Mouse (Mus musculus): ENCODE measurements around the gene Uts2b. TPM values are rescaled to one million over a fixed set of nuclear protein-coding genes. Genes with fewer than 3 reads are reported as not detected.

The Uts2b gene
- 0.43 and 0.90 TPM in 2 replicates for polyA plus RNA-seq (2014; fragmentation: Nextera tagmentation; extraction: Ambion mirVana)

DNA sequence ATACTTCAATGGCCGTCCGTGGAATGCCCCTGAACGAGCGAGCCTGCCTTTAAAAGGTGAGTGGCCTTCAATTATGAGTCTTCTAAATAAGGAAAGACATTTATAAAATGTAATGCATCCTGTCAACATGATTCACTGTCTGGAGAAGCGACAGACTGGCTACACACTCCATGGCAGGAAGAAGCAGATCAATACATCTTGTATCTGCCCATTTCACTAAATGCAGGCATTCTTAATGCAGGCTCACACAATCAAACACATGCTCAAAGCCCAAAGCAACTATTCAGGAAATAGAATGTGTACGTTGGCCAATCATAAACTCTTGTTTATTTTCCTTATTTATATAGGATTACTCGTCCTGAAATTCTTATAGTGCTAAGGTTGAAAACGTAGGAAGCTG is at the start of gene Uts2b:
TSS of gene Uts2b (minus strand) at position 49 of the 400 bp plus-strand sequence.
- no peak within 1 kb of the TSS for H3K4me3 ChIP-seq (replicated peaks; ENCODE audit: low read depth, low read length)
- H3K4me2 ChIP-seq (ENCODE audit: low read length): no peak within 1 kb of the TSS
- 88% methylated on average over 8 of the region's 8 CpGs for WGBS
- no peaks in the 10 kb centered on the region for H3K9me3 ChIP-seq (ENCODE audit: control insufficient read depth, low read length)
- H3K4me1 ChIP-seq (ENCODE audit: control insufficient read depth, insufficient read depth, low read length): no peaks in the 10 kb centered on the region
- H3K36me3 ChIP-seq (ENCODE audit: control insufficient read depth, insufficient read depth, low read length): no peaks in the 10 kb centered on the region
- DNase-seq: no peak
- ATAC-seq (ENCODE audit: low FRiP score, low TSS enrichment): no peak
- H3K27me3 ChIP-seq (ENCODE audit: control insufficient read depth, insufficient read depth, low read length): no peaks in the 10 kb centered on the region
- H3K9ac ChIP-seq (replicated peaks; ENCODE audit: low read length): no peak within 1 kb of the TSS
- no peak within 1 kb of the TSS for H3K27ac ChIP-seq (replicated peaks; ENCODE audit: low read depth, low read length)

DNA sequence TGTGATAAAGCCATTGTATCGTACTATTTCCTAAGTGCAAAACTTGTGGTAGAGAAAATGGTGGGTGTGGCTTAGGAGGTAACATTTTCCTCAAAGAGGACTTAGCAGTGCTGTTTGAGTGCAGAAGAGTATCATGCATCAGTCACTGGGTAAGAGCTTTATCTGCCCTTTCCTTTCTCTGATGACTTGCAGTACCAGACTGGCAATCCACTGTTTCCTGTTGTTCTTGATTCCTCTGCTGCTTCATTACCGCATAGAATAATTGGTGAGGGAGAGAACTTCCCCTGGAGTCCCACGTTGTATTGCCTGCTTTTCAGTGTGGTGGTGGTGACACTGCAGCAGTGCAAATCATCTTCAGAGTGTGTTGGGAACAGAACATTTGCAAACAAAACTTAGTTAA is 47.6 kb upstream of the Uts2b start:
- H3K9me3 ChIP-seq (ENCODE audit: control insufficient read depth, low read length): peaks cover 4% of the 10 kb centered on the region
- H3K4me2 ChIP-seq (ENCODE audit: low read length): no peak overlapping the region
- H3K36me3 ChIP-seq (ENCODE audit: control insufficient read depth, insufficient read depth, low read length): peaks cover 67% of the 10 kb centered on the region
- ATAC-seq (ENCODE audit: low FRiP score, low TSS enrichment) (no peak), DNase-seq (no peak)
- no peaks in the 10 kb centered on the region for H3K4me1 ChIP-seq (ENCODE audit: control insufficient read depth, insufficient read depth, low read length)
- H3K4me3 ChIP-seq (replicated peaks; ENCODE audit: low read depth, low read length): no peak overlapping the region
- no peak overlapping the region for H3K9ac ChIP-seq (replicated peaks; ENCODE audit: low read length)
- H3K27me3 ChIP-seq (ENCODE audit: control insufficient read depth, insufficient read depth, low read length): no peaks in the 10 kb centered on the region
- H3K27ac ChIP-seq (replicated peaks; ENCODE audit: low read depth, low read length): no peak overlapping the region
- 95% methylated on average over 3 of the region's 3 CpGs for WGBS

DNA sequence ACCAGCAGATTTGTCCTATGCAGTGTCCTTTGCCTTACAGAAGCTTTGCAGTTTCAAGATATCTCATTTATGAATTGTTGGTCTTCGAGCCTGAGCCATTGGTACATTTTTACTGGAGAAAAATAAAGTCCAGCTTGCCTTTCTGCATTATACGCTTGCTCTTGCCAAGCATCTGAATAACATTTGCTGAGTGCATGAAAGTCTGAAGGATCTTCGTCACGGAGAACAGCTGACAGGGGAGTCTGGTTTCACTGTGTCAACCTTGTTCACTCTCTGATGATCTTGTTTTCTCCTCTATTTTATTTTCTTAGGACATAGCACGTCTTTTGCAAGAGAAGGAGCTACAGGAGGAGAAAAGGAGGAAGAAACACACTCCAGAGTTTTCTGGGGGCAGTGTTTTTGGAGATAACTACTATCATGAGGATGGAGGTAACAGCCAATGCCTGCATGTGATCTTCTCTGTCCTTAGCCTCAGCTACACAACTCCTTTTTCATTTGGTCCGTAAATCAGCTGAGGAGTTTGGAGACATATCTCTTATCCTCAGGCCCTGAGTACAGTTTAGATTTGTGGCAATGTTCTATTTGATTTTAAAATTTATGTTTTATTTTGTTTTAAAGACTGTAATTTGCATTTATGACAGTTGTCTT is 47.0 kb upstream of the Uts2b start:
- H3K9ac ChIP-seq (replicated peaks; ENCODE audit: low read length): no peak overlapping the region
- H3K4me3 ChIP-seq (replicated peaks; ENCODE audit: low read depth, low read length): no peak overlapping the region
- 95% methylated on average over 6 of the region's 6 CpGs for WGBS
- H3K27me3 ChIP-seq (ENCODE audit: control insufficient read depth, insufficient read depth, low read length): no peaks in the 10 kb centered on the region
- peaks cover 61% of the 10 kb centered on the region for H3K36me3 ChIP-seq (ENCODE audit: control insufficient read depth, insufficient read depth, low read length)
- H3K4me1 ChIP-seq (ENCODE audit: control insufficient read depth, insufficient read depth, low read length): no peaks in the 10 kb centered on the region
- no peak overlapping the region for H3K27ac ChIP-seq (replicated peaks; ENCODE audit: low read depth, low read length)
- no peak overlapping the region for H3K4me2 ChIP-seq (ENCODE audit: low read length)
- ATAC-seq (ENCODE audit: low FRiP score, low TSS enrichment) (no peak), DNase-seq (no peak)
- H3K9me3 ChIP-seq (ENCODE audit: control insufficient read depth, low read length): no peaks in the 10 kb centered on the region

DNA sequence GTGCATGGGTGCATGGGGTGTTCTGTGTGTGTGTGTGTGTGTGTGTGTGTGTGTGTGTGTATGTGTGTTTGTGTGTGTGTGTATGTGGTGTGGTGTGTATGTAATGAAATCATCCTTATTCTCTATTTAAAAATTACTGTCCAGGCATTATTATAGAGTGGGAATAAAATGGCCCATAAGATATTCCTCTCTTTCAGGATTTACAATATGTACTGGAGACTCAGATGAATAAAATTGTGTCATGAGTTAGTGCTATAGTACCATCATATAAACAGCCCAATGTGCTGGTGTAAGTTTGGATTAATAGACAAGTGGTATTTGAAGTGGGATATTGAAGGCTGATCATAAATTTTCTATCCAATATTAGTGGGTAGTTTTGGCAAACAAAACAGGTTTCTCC is 34.1 kb upstream of the Uts2b start:
- H3K27ac ChIP-seq (replicated peaks; ENCODE audit: low read depth, low read length): no peak overlapping the region
- DNase-seq: no peak
- H3K4me1 ChIP-seq (ENCODE audit: control insufficient read depth, insufficient read depth, low read length): no peaks in the 10 kb centered on the region
- no peak for ATAC-seq (ENCODE audit: low FRiP score, low TSS enrichment)
- H3K4me2 ChIP-seq (ENCODE audit: low read length): no peak overlapping the region
- no peaks in the 10 kb centered on the region for H3K9me3 ChIP-seq (ENCODE audit: control insufficient read depth, low read length)
- no peak overlapping the region for H3K9ac ChIP-seq (replicated peaks; ENCODE audit: low read length)
- no peaks in the 10 kb centered on the region for H3K27me3 ChIP-seq (ENCODE audit: control insufficient read depth, insufficient read depth, low read length)
- H3K4me3 ChIP-seq (replicated peaks; ENCODE audit: low read depth, low read length): no peak overlapping the region
- H3K36me3 ChIP-seq (ENCODE audit: control insufficient read depth, insufficient read depth, low read length): peaks cover 22% of the 10 kb centered on the region

DNA sequence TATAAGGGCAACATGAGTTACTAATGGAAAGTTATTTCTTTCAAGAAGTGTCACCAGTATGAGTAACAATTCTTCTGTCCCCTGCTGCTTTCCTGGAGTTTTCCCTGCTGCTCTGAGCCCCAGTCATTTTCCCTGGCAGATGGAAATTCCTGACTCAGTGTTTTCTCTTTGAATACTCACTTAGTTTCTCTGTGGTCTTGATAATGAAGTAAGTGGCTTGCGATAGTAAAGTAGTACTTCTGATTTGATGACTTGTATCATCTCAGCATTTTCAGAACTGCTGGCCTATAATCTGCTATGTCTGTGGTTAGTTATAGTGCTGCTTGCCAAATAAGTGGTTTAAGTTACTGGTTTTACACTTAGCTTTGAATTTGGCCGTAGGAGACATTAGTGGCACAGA is 31.5 kb upstream of the Uts2b start:
- H3K9ac ChIP-seq (replicated peaks; ENCODE audit: low read length): no peak overlapping the region
- H3K27ac ChIP-seq (replicated peaks; ENCODE audit: low read depth, low read length): no peak overlapping the region
- peaks cover 6% of the 10 kb centered on the region for H3K36me3 ChIP-seq (ENCODE audit: control insufficient read depth, insufficient read depth, low read length)
- H3K4me3 ChIP-seq (replicated peaks; ENCODE audit: low read depth, low read length): no peak overlapping the region
- no peak for ATAC-seq (ENCODE audit: low FRiP score, low TSS enrichment)
- no peaks in the 10 kb centered on the region for H3K4me1 ChIP-seq (ENCODE audit: control insufficient read depth, insufficient read depth, low read length)
- no peak for DNase-seq
- WGBS: 92% methylated on average over 2 of the region's 2 CpGs
- H3K9me3 ChIP-seq (ENCODE audit: control insufficient read depth, low read length): no peaks in the 10 kb centered on the region
- H3K27me3 ChIP-seq (ENCODE audit: control insufficient read depth, insufficient read depth, low read length): no peaks in the 10 kb centered on the region
- H3K4me2 ChIP-seq (ENCODE audit: low read length): no peak overlapping the region

DNA sequence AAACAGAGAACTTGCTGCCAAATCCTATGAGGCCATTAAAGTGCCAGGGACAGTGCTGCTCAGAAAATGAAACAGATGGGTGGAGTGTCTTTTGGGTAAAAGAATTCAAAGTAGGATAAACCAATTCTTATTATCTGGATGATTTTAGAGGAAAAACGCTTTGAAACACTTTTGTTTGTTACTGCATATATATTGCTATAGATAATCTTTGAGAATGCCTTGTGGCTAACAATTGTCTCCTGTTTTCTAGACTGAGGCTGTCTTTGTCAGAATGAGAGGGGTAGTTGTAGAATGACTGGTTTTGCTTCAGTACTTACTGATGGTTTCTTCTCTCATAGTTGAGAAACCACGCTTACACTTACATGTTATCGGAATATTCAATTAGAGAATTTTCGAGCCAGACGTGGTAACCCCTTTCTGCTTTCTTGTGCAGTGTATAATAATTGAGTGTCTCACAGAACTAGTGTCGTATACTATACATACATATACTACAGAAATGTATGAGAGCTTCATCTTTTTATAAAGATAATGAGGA is 29.7 kb upstream of the Uts2b start:
- Histone ChIP-seq H3K4me3 (replicated peaks; ENCODE audit: low read depth, low read length) (no peak overlapping the region), H3K4me2 (ENCODE audit: low read length) (no peak overlapping the region), H3K27me3 (ENCODE audit: control insufficient read depth, insufficient read depth, low read length) (no peaks in the 10 kb centered on the region), H3K9me3 (ENCODE audit: control insufficient read depth, low read length) (0 out of 2 replicates have a peak, but pooled peaks cover 5% of the 10 kb centered on the region), H3K4me1 (ENCODE audit: control insufficient read depth, insufficient read depth, low read length) (no peaks in the 10 kb centered on the region), H3K9ac (replicated peaks; ENCODE audit: low read length) (no peak overlapping the region), H3K27ac (replicated peaks; ENCODE audit: low read depth, low read length) (no peak overlapping the region), H3K36me3 (ENCODE audit: control insufficient read depth, insufficient read depth, low read length) (no peaks in the 10 kb centered on the region)
- WGBS: 93% methylated on average over 6 of the region's 6 CpGs
- no peak for ATAC-seq (ENCODE audit: low FRiP score, low TSS enrichment)
- no peak for DNase-seq

DNA sequence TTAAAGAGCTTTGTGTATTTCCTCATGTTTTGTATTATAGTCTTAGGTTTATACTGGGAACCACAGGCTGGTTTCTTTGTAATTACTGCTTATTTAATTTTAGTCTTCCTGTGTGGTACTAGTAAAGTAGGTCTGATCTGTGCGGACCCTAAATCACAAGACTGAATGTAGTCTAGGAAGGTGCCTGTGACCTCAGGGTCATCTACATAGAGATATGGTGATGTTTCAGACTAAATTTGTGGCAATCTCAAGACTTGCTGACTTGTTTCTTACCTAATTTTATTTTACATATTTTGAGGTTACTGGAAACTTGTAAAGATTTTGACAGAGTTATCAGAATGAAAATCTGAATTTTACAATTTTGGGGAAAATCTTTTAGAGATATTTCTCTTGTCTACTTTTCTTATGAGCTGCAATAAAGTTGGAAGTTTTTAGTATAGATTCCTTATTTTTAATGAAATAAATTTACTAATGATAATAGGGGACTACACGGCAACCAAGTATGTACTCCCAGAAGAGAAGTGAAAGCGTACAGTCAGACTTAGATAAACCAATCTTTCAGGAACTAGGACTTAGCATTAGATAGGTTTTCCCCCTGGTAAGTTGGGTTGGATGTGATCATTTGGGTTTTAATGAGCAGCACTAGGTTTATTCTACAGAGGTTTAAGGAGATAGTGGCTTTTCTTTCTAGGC is 29.1 kb upstream of the Uts2b start:
- Histone ChIP-seq H3K27me3 (ENCODE audit: control insufficient read depth, insufficient read depth, low read length) (no peaks in the 10 kb centered on the region), H3K9me3 (ENCODE audit: control insufficient read depth, low read length) (0 out of 2 replicates have a peak, but pooled peaks cover 5% of the 10 kb centered on the region), H3K27ac (replicated peaks; ENCODE audit: low read depth, low read length) (no peak overlapping the region), H3K4me2 (ENCODE audit: low read length) (no peak overlapping the region), H3K4me1 (ENCODE audit: control insufficient read depth, insufficient read depth, low read length) (no peaks in the 10 kb centered on the region), H3K9ac (replicated peaks; ENCODE audit: low read length) (no peak overlapping the region), H3K36me3 (ENCODE audit: control insufficient read depth, insufficient read depth, low read length) (no peaks in the 10 kb centered on the region), H3K4me3 (replicated peaks; ENCODE audit: low read depth, low read length) (no peak overlapping the region)
- WGBS: 94% methylated on average over 3 of the region's 3 CpGs
- no peak for DNase-seq
- no peak for ATAC-seq (ENCODE audit: low FRiP score, low TSS enrichment)

DNA sequence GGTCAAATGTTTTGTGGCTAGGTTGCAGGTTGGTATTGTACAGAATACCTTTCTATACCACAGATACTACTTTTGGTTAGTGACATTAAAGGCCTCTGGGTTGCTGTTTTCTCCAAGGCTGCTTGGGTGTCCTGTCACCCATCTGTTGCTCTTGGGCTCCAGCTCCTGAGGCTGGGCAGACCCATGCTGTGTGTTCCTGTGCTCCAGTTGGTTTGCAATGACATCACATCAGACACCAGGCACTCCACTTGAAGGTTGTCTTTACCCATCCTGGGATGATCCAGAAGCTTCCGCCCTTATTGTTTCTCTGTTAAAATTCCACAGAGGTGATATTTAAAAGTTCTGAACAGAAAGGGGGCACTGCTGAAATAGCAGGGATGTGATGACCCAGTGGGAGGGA is 26.9 kb upstream of the Uts2b start:
- H3K36me3 ChIP-seq (ENCODE audit: control insufficient read depth, insufficient read depth, low read length): no peaks in the 10 kb centered on the region
- no peak overlapping the region for H3K27ac ChIP-seq (replicated peaks; ENCODE audit: low read depth, low read length)
- ATAC-seq (ENCODE audit: low FRiP score, low TSS enrichment): no peak
- WGBS: 96% methylated on average over 1 of the region's 1 CpGs
- H3K9me3 ChIP-seq (ENCODE audit: control insufficient read depth, low read length): 0 out of 2 replicates have a peak, but pooled peaks cover 5% of the 10 kb centered on the region
- H3K9ac ChIP-seq (replicated peaks; ENCODE audit: low read length): no peak overlapping the region
- DNase-seq: no peak
- H3K4me3 ChIP-seq (replicated peaks; ENCODE audit: low read depth, low read length): no peak overlapping the region
- H3K4me1 ChIP-seq (ENCODE audit: control insufficient read depth, insufficient read depth, low read length): peaks cover 4% of the 10 kb centered on the region; the same call in 1 of the 2 replicates
- H3K4me2 ChIP-seq (ENCODE audit: low read length): no peak overlapping the region
- H3K27me3 ChIP-seq (ENCODE audit: control insufficient read depth, insufficient read depth, low read length): no peaks in the 10 kb centered on the region

Data from midbrain, embryonic 14.5 days (tissue).